Mouse (Mus musculus): ENCODE data around the gene Thbd.

Gene Thbd

GRCm38 (mm10) chr2:148421112-148421511 lies 13.1 kb upstream of the Thbd start:
- DNase-seq: no peak

GRCm38 (mm10) chr2:148419776-148420175 lies 11.8 kb upstream of the Thbd start:
- DNase-seq: no peak

- DNase-seq: no peak
Observed at GRCm38 (mm10) chr2:148419151-148419550, 11.2 kb upstream of the Thbd start.

GRCm38 (mm10) chr2:148409821-148410220 lies 1.8 kb upstream of the Thbd start:
- no peak for DNase-seq

- DNase-seq: peak; percentile 19 to 20
Observed at GRCm38 (mm10) chr2:148409141-148409540, 1.2 kb upstream of the Thbd start.

GRCm38 (mm10) chr2:148408761-148409120 lies 753 bp upstream of the Thbd start:
- DNase-seq: no peak

- no peak for DNase-seq
Observed at GRCm38 (mm10) chr2:148406971-148407869, 768 bp downstream of the Thbd start.

GRCm38 (mm10) chr2:148406160-148406970 lies 1.6 kb downstream of the Thbd start:
- DNase-seq: no peak

- no peak for DNase-seq
Observed at GRCm38 (mm10) chr2:148404906-148405305, 3.1 kb downstream of the Thbd start.

- DNase-seq: no peak
Observed at GRCm38 (mm10) chr2:148402227-148402626, 5.8 kb downstream of the Thbd start.

GRCm38 (mm10) chr2:148398901-148399685 lies 8.9 kb downstream of the Thbd start:
- no peak for DNase-seq

- DNase-seq: no peak
Observed at GRCm38 (mm10) chr2:148397784-148398100, 10.2 kb downstream of the Thbd start.

GRCm38 (mm10) chr2:148397015-148397783 lies 10.8 kb downstream of the Thbd start:
- no peak for DNase-seq

GRCm38 (mm10) chr2:148396209-148396608 lies 11.8 kb downstream of the Thbd start:
- DNase-seq: no peak

- DNase-seq: no peak
Observed at GRCm38 (mm10) chr2:148395131-148396051, 12.6 kb downstream of the Thbd start, which contains the start of gene Sstr4. Gene Sstr4, plus strand, starts transcription at chr2:148395344.

- DNase-seq: no peak
Observed at GRCm38 (mm10) chr2:148393846-148394245, 14.1 kb downstream of the Thbd start.

- DNase-seq: no peak
Observed at GRCm38 (mm10) chr2:148393149-148393548, 14.8 kb downstream of the Thbd start.

- DNase-seq: no peak
Observed at GRCm38 (mm10) chr2:148387652-148388581, 20.1 kb downstream of the Thbd start.

GRCm38 (mm10) chr2:148386927-148387326 lies 21.1 kb downstream of the Thbd start:
- DNase-seq: no peak

- DNase-seq: no peak
Observed at GRCm38 (mm10) chr2:148386476-148386875, 21.5 kb downstream of the Thbd start.
